Mouse (Mus musculus) T-cell, adult 2 months (primary cell): ENCODE measurements around the gene Atg4c.

Source experiments
- DNase-seq: peaks from one replicate; pipeline ENCODE4 v3.0.0; 2022; ENCODE audit warnings: low spot score

Gene Atg4c

DNA sequence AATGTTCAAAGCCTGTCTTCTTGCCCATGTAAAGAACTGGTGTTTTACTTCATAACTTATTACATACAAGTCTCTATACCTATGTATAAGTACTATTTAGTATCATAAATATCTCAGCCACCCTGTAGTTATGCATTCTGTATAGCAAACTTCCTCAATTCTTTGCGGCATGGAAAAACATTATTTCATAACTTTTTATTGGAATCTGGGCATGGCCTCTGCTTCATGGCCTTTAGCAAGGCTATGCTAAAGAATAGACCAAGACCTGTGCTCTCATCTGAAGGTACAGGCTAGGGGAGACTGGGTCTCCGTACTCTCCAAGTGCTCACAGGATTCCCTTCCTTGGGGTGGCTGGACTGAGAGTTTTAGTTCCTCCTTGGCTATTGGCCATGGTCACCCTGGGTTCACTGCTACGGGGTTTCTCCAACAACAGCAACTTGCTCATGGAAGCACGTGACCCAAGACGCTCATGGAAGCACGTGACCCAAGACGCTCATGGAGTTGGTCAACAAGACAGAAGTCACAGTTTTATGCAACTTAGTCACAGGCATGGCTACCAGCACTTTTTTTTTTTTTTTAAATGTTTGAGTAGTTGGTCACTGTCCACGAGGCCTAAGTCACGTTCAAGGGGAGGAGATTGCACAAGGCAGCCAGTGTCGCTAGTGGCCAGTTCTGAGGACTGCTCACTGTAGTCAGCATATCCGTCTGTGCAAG is 7.2 kb upstream of the Atg4c start:
- no peak for DNase-seq

- no peak for DNase-seq
These were observed 1.1 kb upstream of the Atg4c start for GRCm38 (mm10) chr4:99192640-99193039.

DNA sequence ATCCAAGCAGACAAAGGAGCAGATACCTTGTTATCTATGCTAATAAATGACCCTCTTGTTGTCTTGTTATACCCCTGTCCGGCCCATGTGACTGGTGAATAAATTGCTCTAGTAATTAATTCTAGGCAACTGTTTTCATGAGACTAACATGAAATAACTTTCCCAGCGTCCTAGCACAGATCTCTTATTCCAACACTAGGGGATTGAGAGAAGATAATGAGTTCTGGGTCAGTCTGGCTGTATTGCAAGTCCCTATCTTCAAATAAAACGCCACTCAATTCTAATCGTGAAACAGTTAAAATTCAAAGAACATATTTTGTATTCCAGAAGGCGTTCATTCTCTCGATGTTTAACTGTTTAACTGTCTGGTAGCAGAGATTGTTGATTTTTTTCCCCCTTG is 520 bp upstream of the Atg4c start:
- no peak for DNase-seq

DNA sequence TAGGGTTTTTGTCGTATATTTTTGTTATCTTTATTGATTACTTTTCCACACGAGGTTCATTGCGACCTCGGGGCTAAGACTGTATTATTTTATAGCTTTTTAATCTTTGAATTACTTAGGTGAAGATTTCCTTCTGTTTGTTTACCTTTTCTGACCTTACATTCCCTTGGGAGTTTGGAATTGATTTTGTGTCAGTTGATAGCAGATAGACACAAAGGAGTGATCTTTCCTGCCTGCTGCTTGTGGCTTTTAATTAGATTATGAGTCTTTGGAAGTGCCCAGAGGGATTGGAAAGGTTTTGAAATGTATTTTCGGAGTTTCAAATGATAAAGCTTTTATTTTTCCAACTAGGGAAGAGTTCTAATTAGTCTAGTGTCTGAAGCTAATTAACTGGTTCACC is 1.1 kb downstream of the Atg4c start:
- no peak for DNase-seq

DNA sequence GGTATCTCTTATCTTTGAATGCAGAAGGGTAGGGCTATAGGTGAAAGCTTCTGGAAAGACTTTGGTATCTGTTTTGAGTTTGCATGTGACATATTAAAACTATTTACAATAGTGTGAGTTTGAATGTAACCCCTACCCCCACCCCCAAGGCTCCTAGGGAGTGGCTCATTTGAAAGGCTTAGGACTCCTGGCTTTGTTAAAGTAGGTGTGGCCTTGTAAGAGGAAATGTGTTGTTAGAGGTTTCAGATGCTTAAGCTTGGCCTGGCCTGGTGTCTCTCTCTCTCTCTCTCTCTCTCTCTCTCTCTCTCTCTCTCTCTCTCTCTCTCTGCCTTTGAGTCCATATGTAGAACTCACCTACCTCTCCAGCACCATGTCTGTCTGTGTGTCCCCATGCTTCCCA is 5.0 kb downstream of the Atg4c start:
- DNase-seq, result no peak

GRCm38 (mm10) chr4:99199757-99200251 is 6.1 kb downstream of the Atg4c start:
- no peak for DNase-seq

- no peak for DNase-seq
These were observed 6.8 kb downstream of the Atg4c start for GRCm38 (mm10) chr4:99200383-99201136.

- DNase-seq, result no peak
These were observed 12.0 kb downstream of the Atg4c start for GRCm38 (mm10) chr4:99205773-99206172.

DNA sequence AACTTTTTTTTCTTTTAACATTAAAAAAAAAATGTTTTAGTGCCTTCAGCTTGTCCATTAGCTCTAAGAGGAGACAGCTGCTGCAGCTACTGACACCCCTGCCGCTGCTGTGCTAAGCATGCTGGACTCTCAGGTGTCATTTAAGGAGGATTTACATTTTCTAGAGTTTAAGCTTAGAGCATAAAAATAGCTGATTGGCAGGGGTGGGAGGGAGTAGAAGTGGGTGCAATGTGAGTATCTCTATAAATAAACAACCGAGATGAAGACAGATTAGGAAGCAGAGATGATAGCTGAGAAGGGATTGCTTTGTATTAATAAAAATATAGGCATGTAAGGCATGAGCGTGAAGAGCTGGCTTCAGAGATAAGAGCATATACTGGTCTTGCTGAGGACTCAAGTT is 12.6 kb downstream of the Atg4c start:
- no peak for DNase-seq

DNA sequence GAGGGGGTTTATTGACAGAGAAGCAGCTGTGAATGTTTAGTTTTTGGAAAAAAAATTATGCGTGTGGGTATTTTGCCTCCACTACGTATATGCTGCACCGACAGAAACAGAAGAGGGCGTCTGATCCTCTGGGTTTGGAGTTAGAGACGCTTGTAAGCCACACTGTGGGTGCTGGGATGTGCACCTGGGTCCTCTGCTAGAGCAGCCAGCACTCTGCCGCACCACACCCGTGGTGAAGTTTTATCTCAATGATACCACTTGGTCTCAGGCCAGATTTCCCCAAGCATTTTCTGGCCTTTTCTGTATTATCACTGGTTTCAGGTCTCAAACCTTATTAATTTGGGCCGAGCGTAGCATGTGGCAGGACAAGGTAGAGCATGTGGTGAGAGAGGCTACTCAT is 16.4 kb downstream of the Atg4c start:
- DNase-seq, result no peak

GRCm38 (mm10) chr4:99211606-99212005 is 17.9 kb downstream of the Atg4c start:
- no peak for DNase-seq

DNA sequence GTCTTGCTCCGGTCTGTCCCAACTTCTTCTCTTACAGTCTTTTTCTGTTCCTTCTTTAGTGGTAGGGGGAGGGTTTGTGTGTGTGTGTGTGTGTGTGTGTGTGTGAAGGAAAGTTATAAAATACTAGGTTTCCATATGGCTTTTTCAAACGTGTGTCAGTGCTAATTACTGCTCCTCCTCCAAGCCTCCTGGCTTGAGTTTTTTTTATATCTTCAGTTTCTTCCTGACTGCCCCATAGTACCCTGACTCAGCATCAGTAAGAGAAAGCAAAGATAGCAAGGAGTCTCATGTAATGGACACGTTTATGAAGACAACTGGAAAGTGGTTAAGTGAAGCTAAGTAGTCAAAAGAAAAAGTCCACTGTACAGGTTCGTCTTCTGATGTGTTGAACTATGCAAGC is 19.4 kb downstream of the Atg4c start:
- DNase-seq, result no peak

GRCm38 (mm10) chr4:99222221-99222620 is 28.5 kb downstream of the Atg4c start:
- no peak for DNase-seq

DNA sequence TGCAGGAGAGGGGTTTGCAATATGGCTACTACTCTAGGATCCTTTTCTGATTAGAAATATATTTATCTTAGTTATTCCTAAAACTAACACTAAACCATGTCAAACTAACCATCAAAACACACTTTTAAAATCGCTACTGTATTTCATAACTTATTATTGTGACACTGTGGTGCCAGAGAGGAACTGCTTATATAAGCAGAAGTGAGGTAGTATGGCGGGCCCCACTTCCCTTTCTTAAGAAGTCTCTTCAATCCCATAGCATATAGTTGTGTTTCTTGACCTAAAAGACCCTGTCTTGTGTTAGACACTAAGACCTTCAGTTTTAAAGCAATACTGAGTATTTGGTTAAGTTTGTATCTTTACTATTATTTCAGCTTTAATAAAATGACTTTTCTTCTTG is 31.1 kb downstream of the Atg4c start:
- no peak for DNase-seq

GRCm38 (mm10) chr4:99227226-99227625 is 33.5 kb downstream of the Atg4c start:
- no peak for DNase-seq

DNA sequence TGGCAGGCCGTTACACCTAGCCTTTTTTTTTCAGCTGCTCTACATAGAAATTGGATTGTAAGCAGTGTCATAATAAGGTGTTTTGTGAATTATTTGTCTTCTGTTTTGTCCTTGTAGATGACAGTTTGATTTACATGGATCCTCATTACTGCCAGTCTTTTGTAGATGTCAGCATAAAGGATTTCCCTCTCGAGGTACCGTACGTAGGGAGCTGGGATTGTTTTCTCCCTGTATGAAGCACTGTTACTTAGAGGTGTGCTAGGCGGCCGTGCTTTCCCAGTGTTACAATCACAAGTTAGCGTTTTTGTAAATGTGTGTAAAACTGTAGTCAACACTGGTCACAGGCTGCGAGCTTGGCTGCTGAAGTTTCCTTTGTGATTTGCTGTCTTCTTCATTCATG is 35.6 kb downstream of the Atg4c start:
- no peak for DNase-seq

- no peak for DNase-seq
These were observed 41.6 kb downstream of the Atg4c start for GRCm38 (mm10) chr4:99235203-99235856.

DNA sequence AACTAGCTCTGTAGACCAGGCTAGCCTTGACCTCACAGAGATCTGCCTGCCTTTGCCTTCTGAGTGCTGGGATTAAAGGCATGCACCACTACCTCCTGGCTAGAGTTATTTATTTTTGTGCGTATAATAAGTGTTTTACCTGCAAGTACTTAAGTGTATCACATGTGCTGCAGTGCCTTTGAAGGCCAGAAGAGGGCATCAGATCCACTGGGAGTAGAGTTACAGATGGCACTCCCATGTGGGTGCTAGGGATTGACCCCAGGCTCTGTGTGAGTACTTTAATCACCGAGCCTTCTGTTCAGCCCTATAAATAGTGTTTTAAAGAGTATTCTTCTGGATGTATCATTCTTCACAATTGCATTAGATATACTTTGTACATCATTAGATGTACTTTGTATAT is 44.6 kb downstream of the Atg4c start:
- no peak for DNase-seq

- DNase-seq, result no peak
These were observed 47.9 kb downstream of the Atg4c start for GRCm38 (mm10) chr4:99241674-99242073.

GRCm38 (mm10) chr4:99249358-99249757 is 55.6 kb downstream of the Atg4c start:
- no peak for DNase-seq

DNA sequence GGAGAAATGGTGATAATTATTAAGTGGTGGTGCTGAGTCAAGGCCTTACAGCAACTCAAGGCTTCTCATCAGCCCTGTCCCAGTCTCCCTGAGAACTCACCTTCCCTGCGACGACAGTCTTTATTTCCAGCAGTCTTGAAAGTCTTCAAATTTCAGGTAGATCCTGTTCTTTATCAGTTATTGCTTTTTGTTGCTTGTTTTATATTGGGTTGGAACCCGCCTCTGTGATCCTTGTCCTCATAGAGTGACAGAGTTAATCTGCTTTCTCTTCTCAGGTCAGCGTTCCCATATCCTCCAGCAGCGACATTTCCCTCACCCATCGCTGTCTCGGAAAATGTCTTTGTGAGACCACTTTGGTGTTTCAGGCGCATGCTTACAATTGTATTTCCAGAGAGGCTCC is 56.1 kb downstream of the Atg4c start:
- DNase-seq, result no peak

GRCm38 (mm10) chr4:99252957-99253356 is 59.2 kb downstream of the Atg4c start:
- DNase-seq, result no peak

DNA sequence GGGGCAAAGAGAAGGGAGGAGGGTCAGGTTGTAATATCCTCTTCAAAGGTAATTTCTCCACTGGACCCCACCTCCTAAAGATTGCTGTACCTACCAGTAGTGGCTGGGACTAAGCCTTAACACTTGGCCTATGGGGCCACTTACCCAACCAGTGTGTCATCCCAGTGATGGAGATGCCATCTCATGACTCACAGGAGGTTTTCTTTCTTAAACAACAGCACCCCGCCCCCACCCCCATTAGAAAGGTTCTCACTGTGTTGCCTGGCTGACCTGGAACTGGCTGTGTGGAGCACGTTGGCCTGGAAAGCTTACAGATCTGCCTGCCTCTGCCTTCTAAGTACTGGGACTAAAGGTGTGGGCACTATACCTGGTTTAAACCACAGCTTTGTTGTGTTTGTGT is 69.5 kb downstream of the Atg4c start:
- no peak for DNase-seq
